Mouse (Mus musculus) forebrain, embryonic 15.5 days (tissue): Measurements from ENCODE around the gene Nid1. TPM values are rescaled to one million over a fixed set of nuclear protein-coding genes. Genes with fewer than 3 reads are reported as not detected.
A peak's percentile ranks its signal among the peaks of the same experiment; 100 is the strongest.
"Not testable (repeated sequence)": the region's sequence is repeated elsewhere in the genome, so short reads cannot be mapped to it uniquely, and the experiment has no call there.

Source experiments
- ATAC-seq: fragments of 200-750 bp; cut with Nextera tagmentation; replicated peaks from 2 replicates; pipeline ENCODE4 v1.8.0; 2017; ENCODE audit warnings: mild to moderate bottlenecking, moderate TSS enrichment, moderate library complexity
- H3K27ac ChIP-seq: fragments of 300-500 bp; sonication (generic); replicated peaks from 2 replicates; pipeline ENCODE4 v1.5.1; 2015; ENCODE audit warnings: mild to moderate bottlenecking, inconsistent platforms
- H3K27me3 ChIP-seq: fragments of 300-500 bp; sonication (generic); 2 replicates; pipeline ENCODE4 v1.6.1; 2015; ENCODE audit warnings: inconsistent platforms
- H3K36me3 ChIP-seq: fragments of 300-500 bp; sonication (generic); 2 replicates; pipeline ENCODE4 v1.6.1; 2015; ENCODE audit warnings: mild to moderate bottlenecking, inconsistent platforms
- H3K4me1 ChIP-seq: fragments of 300-500 bp; sonication (generic); 2 replicates; pipeline ENCODE4 v1.6.1; 2015; ENCODE audit warnings: inconsistent platforms
- H3K4me2 ChIP-seq: fragments of 300-500 bp; sonication (generic); replicated peaks from 2 replicates; pipeline ENCODE4 v1.6.1; 2015; ENCODE audit warnings: mild to moderate bottlenecking, inconsistent platforms
- H3K4me3 ChIP-seq: fragments of 300-500 bp; sonication (generic); 2 replicates; pipeline ENCODE4 v1.5.1; 2015; ENCODE audit warnings: mild to moderate bottlenecking, inconsistent platforms
- H3K9ac ChIP-seq: fragments of 300-500 bp; sonication (generic); replicated peaks from 2 replicates; pipeline ENCODE4 v1.6.1; 2015; ENCODE audit warnings: mild to moderate bottlenecking, inconsistent platforms
- H3K9me3 ChIP-seq: fragments of 300-500 bp; sonication (generic); 2 replicates; pipeline ENCODE4 v1.6.1; 2016; ENCODE audit warnings: inconsistent platforms
- WGBS: fragments of 180-500 bp; shearing (Covaris S2); methylation state at CpG from one replicate; pipeline ENCODE4 v1.1.7; 2015; ENCODE audit warnings: mixed read lengths; 5-methylcytosine and 5-hydroxymethylcytosine counted together
- polyA plus RNA-seq: library from polyadenylated mRNA; unstranded; fragments of >200 nt; fragmentation: Nextera tagmentation; extraction: Ambion mirVana; gene quantifications from 2 replicates; pipeline ENCODE4 v1.2.1, GENCODE M21; 2015

Nid1 gene
- polyA plus RNA-seq = 16.7 and 22.1 TPM in 2 replicates

GRCm38 (mm10) chr13:13437460-13438015, at the start of gene Nid1:
TSS of gene Nid1 (plus strand) at chr13:13437551.
- H3K9ac ChIP-seq, H3K9me3 ChIP-seq, H3K27me3 ChIP-seq, H3K27ac ChIP-seq, H3K36me3 ChIP-seq, H3K4me1 ChIP-seq: not testable (repeated sequence)
- 1% methylated on average over 19 of the region's 39 CpGs for WGBS
- peak; percentile 75 for ATAC-seq
- H3K4me3 ChIP-seq = peak within 1 kb of the TSS; percentile 32
- H3K4me2 ChIP-seq = peak within 1 kb of the TSS; percentile 40

GRCm38 (mm10) chr13:13393228-13394095, 43.9 kb upstream of the Nid1 start, which contains the start of gene Gpr137b:
TSS of gene Gpr137b (minus strand) at chr13:13394014.
- WGBS = under 1% methylated on average over 63 of the region's 78 CpGs

GRCm38 (mm10) chr13:13394096-13394395, 43.3 kb upstream of the Nid1 start:
- ATAC-seq = peak; percentile 79; the same call in 1 of the 2 replicates

More at GRCm38 (mm10) chr13:13393228-13394095, 43.9 kb upstream of the Nid1 start, which contains the start of gene Gpr137b:
- H3K36me3 ChIP-seq, H3K9me3 ChIP-seq, H3K4me1 ChIP-seq, H3K27me3 ChIP-seq: not testable (repeated sequence)
- Histone ChIP-seq H3K9ac (peak within 1 kb of the TSS; percentile 54), H3K4me2 (peak within 1 kb of the TSS; percentile 47), H3K4me3 (peak within 1 kb of the TSS; percentile 47), H3K27ac (peak within 1 kb of the TSS; percentile 83)
- peak; percentile 92 for ATAC-seq

GRCm38 (mm10) chr13:13400851-13401250, 36.5 kb upstream of the Nid1 start:
- not testable (repeated sequence) for H3K9ac ChIP-seq, H3K36me3 ChIP-seq, ATAC-seq, H3K27me3 ChIP-seq, H3K4me2 ChIP-seq, H3K4me3 ChIP-seq, H3K4me1 ChIP-seq, H3K27ac ChIP-seq, H3K9me3 ChIP-seq
- WGBS = 88% methylated on average over 3 of the region's 3 CpGs

More at GRCm38 (mm10) chr13:13394096-13394395, 43.3 kb upstream of the Nid1 start:
- Histone ChIP-seq H3K4me2 (peak overlapping the region; percentile 47), H3K9ac (peak overlapping the region; percentile 41), H3K27ac (peak overlapping the region; percentile 83; the same call in 1 of the 2 replicates), H3K4me3 (peak overlapping the region; percentile 47)
- not testable (repeated sequence) for H3K4me1 ChIP-seq, H3K9me3 ChIP-seq, H3K27me3 ChIP-seq, H3K36me3 ChIP-seq
- 0% methylated on average over 15 of the region's 15 CpGs for WGBS

GRCm38 (mm10) chr13:13402818-13403217, 34.5 kb upstream of the Nid1 start:
- not testable (repeated sequence) for H3K9me3 ChIP-seq

GRCm38 (mm10) chr13:13403366-13403765, 34.0 kb upstream of the Nid1 start:
- WGBS = 88% methylated on average over 3 of the region's 3 CpGs

More at GRCm38 (mm10) chr13:13402818-13403217, 34.5 kb upstream of the Nid1 start:
- not testable (repeated sequence) for H3K36me3 ChIP-seq, ATAC-seq, H3K9ac ChIP-seq, H3K4me2 ChIP-seq, H3K27ac ChIP-seq, H3K4me1 ChIP-seq, H3K4me3 ChIP-seq, H3K27me3 ChIP-seq
- WGBS = 73% methylated on average over 5 of the region's 5 CpGs

GRCm38 (mm10) chr13:13403839-13404238, 33.5 kb upstream of the Nid1 start:
- ATAC-seq, H3K4me2 ChIP-seq: not testable (repeated sequence)
- 85% methylated on average over 6 of the region's 6 CpGs for WGBS

More at GRCm38 (mm10) chr13:13403366-13403765, 34.0 kb upstream of the Nid1 start:
- H3K27me3 ChIP-seq, H3K9me3 ChIP-seq, H3K9ac ChIP-seq, H3K4me3 ChIP-seq, H3K4me2 ChIP-seq, ATAC-seq, H3K36me3 ChIP-seq, H3K4me1 ChIP-seq, H3K27ac ChIP-seq: not testable (repeated sequence)

GRCm38 (mm10) chr13:13404517-13405155, 32.7 kb upstream of the Nid1 start:
- not testable (repeated sequence) for H3K4me1 ChIP-seq, H3K27ac ChIP-seq, H3K36me3 ChIP-seq, H3K27me3 ChIP-seq, H3K9ac ChIP-seq, ATAC-seq, H3K4me2 ChIP-seq, H3K9me3 ChIP-seq, H3K4me3 ChIP-seq
- WGBS = 81% methylated on average over 6 of the region's 6 CpGs

More at GRCm38 (mm10) chr13:13403839-13404238, 33.5 kb upstream of the Nid1 start:
- not testable (repeated sequence) for H3K4me3 ChIP-seq, H3K4me1 ChIP-seq, H3K9me3 ChIP-seq, H3K36me3 ChIP-seq, H3K27me3 ChIP-seq, H3K9ac ChIP-seq, H3K27ac ChIP-seq

GRCm38 (mm10) chr13:13405511-13405910, 31.8 kb upstream of the Nid1 start:
- not testable (repeated sequence) for H3K27ac ChIP-seq, H3K36me3 ChIP-seq, H3K4me2 ChIP-seq, H3K27me3 ChIP-seq, H3K9ac ChIP-seq, H3K4me1 ChIP-seq, H3K4me3 ChIP-seq, H3K9me3 ChIP-seq, ATAC-seq
- WGBS = no CpG with 5 or more reads among the region's 6 CpGs

- Histone ChIP-seq H3K27ac (no peak overlapping the region), H3K4me3 (no peak overlapping the region), H3K4me2 (no peak overlapping the region), H3K9ac (no peak overlapping the region), H3K4me1 (no peaks in the 10 kb centered on the region), H3K27me3 (no peaks in the 10 kb centered on the region), H3K9me3 (no peaks in the 10 kb centered on the region), H3K36me3 (no peaks in the 10 kb centered on the region)
- no peak for ATAC-seq
- 76% methylated on average over 3 of the region's 3 CpGs for WGBS
Observed at GRCm38 (mm10) chr13:13414206-13414605, 23.1 kb upstream of the Nid1 start.

- not testable (repeated sequence) for H3K27ac ChIP-seq, H3K4me2 ChIP-seq, H3K4me1 ChIP-seq, H3K4me3 ChIP-seq, H3K9me3 ChIP-seq, H3K36me3 ChIP-seq, H3K27me3 ChIP-seq, H3K9ac ChIP-seq
- 35% methylated on average over 23 of the region's 23 CpGs for WGBS
- ATAC-seq = peak; percentile 81
Observed at GRCm38 (mm10) chr13:13415120-13416006, 22.0 kb upstream of the Nid1 start.
